Mouse (Mus musculus) left cerebral cortex, postnatal 10 days (tissue): ENCODE results near the gene Akap2. TPM values are rescaled to one million over a fixed set of nuclear protein-coding genes. Genes with fewer than 3 reads are reported as not detected.

Source experiments
- DNase-seq, 2 experiments: peaks; one replicate each; pipeline ENCODE4 v3.0.0; 2021 to 2022; ENCODE audit warnings: low spot score in 2 of 2, mixed read lengths in 1 of 2; ENCODE audit errors: extremely low spot score in 1 of 2
- intact Hi-C: fragments of 180-260 bp; cut with DNase I; formaldehyde crosslinking; loops from one replicate; pipeline ENCODE4 v1.15.1; 2025
- total RNA-seq, 2 experiments: library from RNA; stranded (reverse); gene quantifications; 2 replicates each; pipeline ENCODE4 v1.2.3; 2021

Gene Akap2
- total RNA-seq, 2 experiments from 2014 or later: 36.2 to 38.9 TPM

GRCm38 (mm10) chr4:57735426-57735825 lies 18.0 kb downstream of the Akap2 start:
- intact Hi-C loops: no loop called here
- DNase-seq: no peak

GRCm38 (mm10) chr4:57738856-57739552 lies 21.5 kb downstream of the Akap2 start:
- no peak for DNase-seq
- intact Hi-C loops: no loop called here

GRCm38 (mm10) chr4:57743325-57743929 lies 26.0 kb downstream of the Akap2 start:
- DNase-seq: no peak
- intact Hi-C loops: no loop called here

GRCm38 (mm10) chr4:57750651-57751050 lies 33.2 kb downstream of the Akap2 start:
- DNase-seq: no peak
- intact Hi-C loops: no loop called here

GRCm38 (mm10) chr4:57751054-57751453 lies 33.6 kb downstream of the Akap2 start:
- intact Hi-C loops: no loop called here
- no peak for DNase-seq

- intact Hi-C loops: no loop called here
Measured at GRCm38 (mm10) chr4:57751566-57751965, 34.1 kb downstream of the Akap2 start.

GRCm38 (mm10) chr4:57755085-57755484 lies 37.6 kb downstream of the Akap2 start:
- no peak for DNase-seq

More at GRCm38 (mm10) chr4:57751566-57751965, 34.1 kb downstream of the Akap2 start:
- DNase-seq: no peak

GRCm38 (mm10) chr4:57757997-57758396 lies 40.5 kb downstream of the Akap2 start:
- no peak for DNase-seq
- intact Hi-C loops: no loop called here

More at GRCm38 (mm10) chr4:57755085-57755484, 37.6 kb downstream of the Akap2 start:
- intact Hi-C loops: no loop called here

- no peak for DNase-seq
- intact Hi-C loops: no loop called here
Measured at GRCm38 (mm10) chr4:57762424-57762823, 45.0 kb downstream of the Akap2 start.

- no peak for DNase-seq
- intact Hi-C loops: no loop called here
Measured at GRCm38 (mm10) chr4:57764392-57764791, 46.9 kb downstream of the Akap2 start.

- no peak for DNase-seq
- intact Hi-C loops: no loop called here
Measured at GRCm38 (mm10) chr4:57764926-57765325, 47.5 kb downstream of the Akap2 start.

- no peak for DNase-seq
- intact Hi-C loops: no loop called here
Measured at GRCm38 (mm10) chr4:57765806-57766205, 48.3 kb downstream of the Akap2 start.

GRCm38 (mm10) chr4:57769007-57769406 lies 51.5 kb downstream of the Akap2 start:
- DNase-seq: no peak
- intact Hi-C loops: no loop called here

GRCm38 (mm10) chr4:57770185-57770823 lies 52.8 kb downstream of the Akap2 start:
- DNase-seq: no peak
- intact Hi-C loops: no loop called here

GRCm38 (mm10) chr4:57771558-57772219 lies 54.2 kb downstream of the Akap2 start:
- intact Hi-C loops: no loop called here
- no peak for DNase-seq

- no peak for DNase-seq
- intact Hi-C loops: no loop called here
Measured at GRCm38 (mm10) chr4:57772851-57773510, 55.5 kb downstream of the Akap2 start.

- intact Hi-C loops: no loop called here
- DNase-seq: no peak
Measured at GRCm38 (mm10) chr4:57774517-57774916, 57.1 kb downstream of the Akap2 start.

- no peak for DNase-seq
- intact Hi-C loops: no loop called here
Measured at GRCm38 (mm10) chr4:57775582-57775981, 58.1 kb downstream of the Akap2 start.

- no peak for DNase-seq
- intact Hi-C loops: no loop called here
Measured at GRCm38 (mm10) chr4:57780403-57780802, 62.9 kb downstream of the Akap2 start.
